Mouse (Mus musculus) spleen, adult 12 weeks (tissue): ENCODE data around the gene Maob.

Source experiments
- DNase-seq: peaks from one replicate; pipeline ENCODE4 v3.0.0; 2022; ENCODE audit warnings: low spot score

Gene Maob

GRCm38 (mm10) chrX:16817261-16817769 is at the start of gene Maob:
TSS of gene Maob (minus strand) at chrX:16817366.
- no peak for DNase-seq

- DNase-seq = no peak
Measured at GRCm38 (mm10) chrX:16860244-16860643, 43.1 kb upstream of the Maob start.

GRCm38 (mm10) chrX:16846034-16846433 is 28.9 kb upstream of the Maob start:
- DNase-seq = no peak

- DNase-seq = no peak
Measured at GRCm38 (mm10) chrX:16841443-16841842, 24.3 kb upstream of the Maob start.

- no peak for DNase-seq
Measured at GRCm38 (mm10) chrX:16837293-16837692, 20.1 kb upstream of the Maob start.

- no peak for DNase-seq
Measured at GRCm38 (mm10) chrX:16836488-16837082, 19.4 kb upstream of the Maob start.

- DNase-seq = no peak
Measured at GRCm38 (mm10) chrX:16826028-16826427, 8.9 kb upstream of the Maob start.

- DNase-seq = no peak
Measured at GRCm38 (mm10) chrX:16815965-16816364, 1.2 kb downstream of the Maob start.

- DNase-seq = no peak
Measured at GRCm38 (mm10) chrX:16812080-16812479, 5.1 kb downstream of the Maob start.

- no peak for DNase-seq
Measured at GRCm38 (mm10) chrX:16767453-16767852, 49.7 kb downstream of the Maob start.

- DNase-seq = no peak
Measured at GRCm38 (mm10) chrX:16766156-16766555, 51.0 kb downstream of the Maob start.

GRCm38 (mm10) chrX:16761430-16761829 is 55.7 kb downstream of the Maob start:
- no peak for DNase-seq

- DNase-seq = no peak
Measured at GRCm38 (mm10) chrX:16754761-16755160, 62.4 kb downstream of the Maob start.

- DNase-seq = no peak
Measured at GRCm38 (mm10) chrX:16748932-16749331, 68.2 kb downstream of the Maob start.

GRCm38 (mm10) chrX:16714033-16714432 is 103.1 kb downstream of the Maob start:
- no peak for DNase-seq

GRCm38 (mm10) chrX:16706094-16706493 is 111.1 kb downstream of the Maob start:
- no peak for DNase-seq
